Mouse (Mus musculus): ENCODE measurements around the gene Fgf14. TPM values are rescaled to one million over a fixed set of nuclear protein-coding genes. Genes with fewer than 3 reads are reported as not detected.

Gene Fgf14
- polyA plus RNA-seq (2015; fragmentation: Nextera tagmentation; extraction: Ambion mirVana) = 1.1 and 1.2 TPM in 2 replicates

GRCm38 (mm10) chr14:124676506-124677177 is at the start of gene Fgf14:
Fgf14 (minus strand) TSS chr14:124677127.
- Histone ChIP-seq H3K4me3 (peak within 1 kb of the TSS; percentile 40), H3K9ac (peak within 1 kb of the TSS; percentile 54), H3K36me3 (no peaks in the 10 kb centered on the region), H3K4me2 (peak within 1 kb of the TSS; percentile 73), H3K4me1 (peaks cover 22% of the 10 kb centered on the region; the same call in 1 of the 2 replicates), H3K27ac (no peak within 1 kb of the TSS), H3K9me3 (no peaks in the 10 kb centered on the region), H3K27me3 (peaks cover 33% of the 10 kb centered on the region)
- 13% methylated on average over 12 of the region's 12 CpGs for WGBS
- ATAC-seq (ENCODE audit: insufficient number of reproducible peaks, insufficient read depth, low FRiP score, low TSS enrichment, low read depth) = no peak

GRCm38 (mm10) chr14:124677379-124677778 is 452 bp upstream of the Fgf14 start:
- Histone ChIP-seq H3K36me3 (no peaks in the 10 kb centered on the region), H3K27me3 (peaks cover 33% of the 10 kb centered on the region), H3K27ac (no peak overlapping the region), H3K4me3 (peak overlapping the region; percentile 40), H3K4me1 (peaks cover 22% of the 10 kb centered on the region; the same call in 1 of the 2 replicates), H3K9me3 (no peaks in the 10 kb centered on the region), H3K4me2 (peak overlapping the region; percentile 73), H3K9ac (peak overlapping the region; percentile 37)
- peak; percentile 75; the same call in 1 of the 2 replicates for ATAC-seq (ENCODE audit: insufficient number of reproducible peaks, insufficient read depth, low FRiP score, low TSS enrichment, low read depth)
- 3% methylated on average over 10 of the region's 10 CpGs for WGBS

GRCm38 (mm10) chr14:124675654-124676505 is 1.0 kb downstream of the Fgf14 start:
- H3K9me3 ChIP-seq = no peaks in the 10 kb centered on the region
- H3K27ac ChIP-seq = no peak overlapping the region
- peaks cover 33% of the 10 kb centered on the region for H3K27me3 ChIP-seq
- H3K36me3 ChIP-seq = no peaks in the 10 kb centered on the region
- peak overlapping the region; percentile 54; the same call in 1 of the 2 replicates for H3K9ac ChIP-seq
- WGBS = 15% methylated on average over 23 of the region's 23 CpGs
- no peak for ATAC-seq (ENCODE audit: insufficient number of reproducible peaks, insufficient read depth, low FRiP score, low TSS enrichment, low read depth)
- H3K4me3 ChIP-seq = peak overlapping the region; percentile 40
- peaks cover 22% of the 10 kb centered on the region; the same call in 1 of the 2 replicates for H3K4me1 ChIP-seq
- peak overlapping the region; percentile 73 for H3K4me2 ChIP-seq

GRCm38 (mm10) chr14:124675142-124675653 is 1.7 kb downstream of the Fgf14 start:
- ATAC-seq (ENCODE audit: insufficient number of reproducible peaks, insufficient read depth, low FRiP score, low TSS enrichment, low read depth) = 0 out of 2 replicates have a peak, but pooled peaks have one; percentile 26
- H3K4me1 ChIP-seq = peaks cover 22% of the 10 kb centered on the region; the same call in 1 of the 2 replicates
- H3K27ac ChIP-seq = no peak overlapping the region
- 3% methylated on average over 21 of the region's 21 CpGs for WGBS
- no peaks in the 10 kb centered on the region for H3K36me3 ChIP-seq
- peak overlapping the region; percentile 40 for H3K4me3 ChIP-seq
- peak overlapping the region; percentile 54; the same call in 1 of the 2 replicates for H3K9ac ChIP-seq
- H3K9me3 ChIP-seq = no peaks in the 10 kb centered on the region
- H3K4me2 ChIP-seq = peak overlapping the region; percentile 73
- H3K27me3 ChIP-seq = peaks cover 33% of the 10 kb centered on the region

GRCm38 (mm10) chr14:124674536-124675141 is 2.3 kb downstream of the Fgf14 start:
- peaks cover 33% of the 10 kb centered on the region for H3K27me3 ChIP-seq
- peak overlapping the region; percentile 40 for H3K4me3 ChIP-seq
- peak overlapping the region; percentile 54; the same call in 1 of the 2 replicates for H3K9ac ChIP-seq
- H3K4me1 ChIP-seq = peaks cover 26% of the 10 kb centered on the region; the same call in 1 of the 2 replicates
- 34% methylated on average over 8 of the region's 8 CpGs for WGBS
- H3K36me3 ChIP-seq = no peaks in the 10 kb centered on the region
- no peak overlapping the region for H3K27ac ChIP-seq
- peak overlapping the region; percentile 73 for H3K4me2 ChIP-seq
- no peaks in the 10 kb centered on the region for H3K9me3 ChIP-seq
- ATAC-seq (ENCODE audit: insufficient number of reproducible peaks, insufficient read depth, low FRiP score, low TSS enrichment, low read depth) = peak; percentile 54; the same call in 1 of the 2 replicates

- H3K27ac ChIP-seq = no peak overlapping the region
- no peak overlapping the region for H3K4me2 ChIP-seq
- H3K4me3 ChIP-seq = no peak overlapping the region
- H3K9me3 ChIP-seq = no peaks in the 10 kb centered on the region
- H3K27me3 ChIP-seq = peaks cover 8% of the 10 kb centered on the region
- no peaks in the 10 kb centered on the region for H3K36me3 ChIP-seq
- 0 out of 2 replicates have a peak, but pooled peaks cover 7% of the 10 kb centered on the region for H3K4me1 ChIP-seq
- 0 out of 2 replicates have a peak, but pooled peaks have one; percentile 56 for ATAC-seq (ENCODE audit: insufficient number of reproducible peaks, insufficient read depth, low FRiP score, low TSS enrichment, low read depth)
- 11% methylated on average over 7 of the region's 7 CpGs for WGBS
- no peak overlapping the region for H3K9ac ChIP-seq
These were observed 7.2 kb downstream of the Fgf14 start for GRCm38 (mm10) chr14:124669739-124670138.

- H3K9me3 ChIP-seq = no peaks in the 10 kb centered on the region
- no peak for ATAC-seq (ENCODE audit: insufficient number of reproducible peaks, insufficient read depth, low FRiP score, low TSS enrichment, low read depth)
- no peaks in the 10 kb centered on the region for H3K4me1 ChIP-seq
- no peaks in the 10 kb centered on the region for H3K27me3 ChIP-seq
- no peaks in the 10 kb centered on the region for H3K36me3 ChIP-seq
- no peak overlapping the region for H3K4me2 ChIP-seq
- WGBS = 65% methylated on average over 3 of the region's 3 CpGs
- no peak overlapping the region for H3K27ac ChIP-seq
- H3K9ac ChIP-seq = no peak overlapping the region
- no peak overlapping the region for H3K4me3 ChIP-seq
These were observed 34.1 kb downstream of the Fgf14 start for GRCm38 (mm10) chr14:124642822-124643221.

GRCm38 (mm10) chr14:124634881-124635280 is 42.0 kb downstream of the Fgf14 start:
- Histone ChIP-seq H3K9ac (no peak overlapping the region), H3K27me3 (no peaks in the 10 kb centered on the region), H3K36me3 (no peaks in the 10 kb centered on the region), H3K4me2 (no peak overlapping the region), H3K27ac (no peak overlapping the region), H3K4me1 (no peaks in the 10 kb centered on the region), H3K4me3 (no peak overlapping the region), H3K9me3 (no peaks in the 10 kb centered on the region)
- no peak for ATAC-seq (ENCODE audit: insufficient number of reproducible peaks, insufficient read depth, low FRiP score, low TSS enrichment, low read depth)
- WGBS = 70% methylated on average over 2 of the region's 2 CpGs

GRCm38 (mm10) chr14:124613473-124613872 is 63.5 kb downstream of the Fgf14 start:
- Histone ChIP-seq H3K4me2 (no peak overlapping the region), H3K27ac (no peak overlapping the region), H3K36me3 (no peaks in the 10 kb centered on the region), H3K4me1 (no peaks in the 10 kb centered on the region), H3K27me3 (no peaks in the 10 kb centered on the region), H3K4me3 (no peak overlapping the region), H3K9ac (no peak overlapping the region), H3K9me3 (no peaks in the 10 kb centered on the region)
- WGBS = 55% methylated on average over 2 of the region's 2 CpGs
- ATAC-seq (ENCODE audit: insufficient number of reproducible peaks, insufficient read depth, low FRiP score, low TSS enrichment, low read depth) = no peak

GRCm38 (mm10) chr14:124606036-124606711 is 70.8 kb downstream of the Fgf14 start:
- no peak for ATAC-seq (ENCODE audit: insufficient number of reproducible peaks, insufficient read depth, low FRiP score, low TSS enrichment, low read depth)
- no peaks in the 10 kb centered on the region for H3K36me3 ChIP-seq
- H3K4me2 ChIP-seq = no peak overlapping the region
- no peaks in the 10 kb centered on the region for H3K9me3 ChIP-seq
- no peak overlapping the region for H3K4me3 ChIP-seq
- no peaks in the 10 kb centered on the region for H3K27me3 ChIP-seq
- no peak overlapping the region for H3K27ac ChIP-seq
- H3K4me1 ChIP-seq = no peaks in the 10 kb centered on the region
- 88% methylated on average over 2 of the region's 2 CpGs for WGBS
- no peak overlapping the region for H3K9ac ChIP-seq
